Mouse (Mus musculus): ENCODE measurements around the gene Gm12666.
"Not testable (repeated sequence)": the region's sequence is repeated elsewhere in the genome, so short reads cannot be mapped to it uniquely, and the experiment has no call there.

Gene Gm12666

GRCm38 (mm10) chr4:92191649-92192048 lies at the start of gene Gm12666:
Gm12666 (minus strand) TSS chr4:92191749.
- not testable (repeated sequence) for DNase-seq (ENCODE audit: low read depth, low spot score)

- no peak for DNase-seq (ENCODE audit: low read depth, low spot score)
Measured at GRCm38 (mm10) chr4:92226326-92226725, 34.8 kb upstream of the Gm12666 start.

DNA sequence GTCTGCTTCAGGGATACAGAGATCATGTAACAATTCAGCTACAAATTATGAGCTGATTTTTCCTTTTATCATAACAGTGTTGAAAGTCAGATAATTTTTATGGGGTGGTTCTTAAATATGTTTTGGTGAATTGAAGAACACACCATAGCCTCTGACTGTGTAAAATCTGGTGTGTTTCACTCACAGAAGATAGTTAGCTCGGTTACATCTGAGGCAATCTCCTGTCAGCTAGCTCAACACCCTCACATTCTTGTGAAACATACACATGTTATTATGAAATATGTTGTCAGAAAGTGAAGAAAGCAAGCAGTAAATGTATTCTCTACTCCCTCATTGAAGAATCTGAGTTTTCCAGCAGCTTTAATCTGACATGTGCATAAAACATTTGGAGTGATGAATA lies 24.7 kb upstream of the Gm12666 start:
- DNase-seq (ENCODE audit: low read depth, low spot score), result no peak

- DNase-seq (ENCODE audit: low read depth, low spot score), result no peak
Measured at GRCm38 (mm10) chr4:92152646-92153045, 38.9 kb downstream of the Gm12666 start.

DNA sequence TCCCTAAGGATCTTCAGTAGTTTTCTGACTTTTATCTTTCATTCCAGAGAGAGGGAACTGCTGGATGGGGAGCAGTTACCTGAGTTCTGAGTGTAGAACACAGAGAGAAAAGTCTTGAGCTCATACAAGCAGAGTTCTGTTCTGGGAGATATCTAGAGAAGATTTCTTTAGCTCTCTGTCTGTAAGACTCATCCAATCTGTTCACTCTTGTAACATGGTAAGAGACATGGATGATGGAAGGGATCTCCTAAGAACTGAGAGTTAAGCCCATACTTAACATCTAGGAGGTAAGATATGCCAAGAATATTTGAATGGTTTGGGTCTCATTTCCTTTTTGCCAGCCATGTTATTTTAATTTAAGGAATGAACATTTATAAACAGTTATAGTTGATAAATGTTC lies 44.4 kb downstream of the Gm12666 start, which contains the start of gene Izumo3:
TSS of gene Izumo3 (minus strand) at position 101 of the 400 bp plus-strand sequence.
- no peak for DNase-seq (ENCODE audit: low read depth, low spot score)

Measured in ES-CJ7 (cell line).